Mouse (Mus musculus): ENCODE data around the gene Defb39.

Gene Defb39

DNA sequence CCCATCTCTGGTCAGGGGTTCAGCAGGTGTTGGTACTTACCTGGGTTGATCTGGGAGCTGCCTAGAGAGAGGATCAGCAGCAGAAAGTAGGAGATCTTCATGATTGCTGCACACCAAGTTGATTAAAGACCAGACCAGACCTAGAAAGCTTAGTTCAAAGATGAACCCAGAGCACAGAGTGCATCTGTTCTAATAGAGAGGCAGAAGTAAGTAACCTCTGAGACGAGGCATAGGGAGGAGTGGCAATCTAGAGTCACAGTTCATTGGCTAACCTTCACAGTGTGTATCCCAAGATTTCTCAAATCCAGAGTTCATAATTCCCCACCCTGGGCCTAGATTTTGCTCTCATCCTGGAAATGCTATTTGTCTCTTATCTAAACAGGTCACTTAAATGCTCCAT is at the start of gene Defb39:
TSS of gene Defb39 (minus strand) at position 101 of the 400 bp plus-strand sequence.
- no peak for DNase-seq (ENCODE audit: low spot score in 2 of 2)

- no peak for DNase-seq (ENCODE audit: low spot score in 2 of 2)
These were observed 1.4 kb upstream of the Defb39 start for GRCm38 (mm10) chr8:19066013-19066412.

GRCm38 (mm10) chr8:19062891-19063290 is 1.7 kb downstream of the Defb39 start:
- no peak for DNase-seq (ENCODE audit: low spot score in 2 of 2)

DNA sequence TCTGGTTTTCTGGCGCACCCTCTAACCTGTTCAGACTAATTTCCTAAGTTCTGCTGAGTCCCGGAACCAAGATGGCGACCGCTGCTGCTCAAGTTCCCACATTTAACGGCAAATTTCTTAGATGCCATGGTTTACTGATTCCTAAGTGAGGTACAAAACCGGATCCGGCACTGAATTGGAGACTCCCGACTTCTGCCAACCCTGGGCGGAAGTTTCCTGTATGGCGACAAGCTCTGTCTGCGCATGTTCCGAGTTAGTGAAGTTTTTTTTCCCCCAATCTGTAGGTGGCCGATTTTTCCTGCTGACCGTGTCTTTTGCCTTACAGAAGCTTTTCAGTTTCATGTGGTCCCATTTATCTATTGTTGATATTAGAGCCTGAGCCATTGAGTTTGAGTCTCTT is 19.4 kb downstream of the Defb39 start:
- no peak for DNase-seq (ENCODE audit: low spot score in 2 of 2)

DNA sequence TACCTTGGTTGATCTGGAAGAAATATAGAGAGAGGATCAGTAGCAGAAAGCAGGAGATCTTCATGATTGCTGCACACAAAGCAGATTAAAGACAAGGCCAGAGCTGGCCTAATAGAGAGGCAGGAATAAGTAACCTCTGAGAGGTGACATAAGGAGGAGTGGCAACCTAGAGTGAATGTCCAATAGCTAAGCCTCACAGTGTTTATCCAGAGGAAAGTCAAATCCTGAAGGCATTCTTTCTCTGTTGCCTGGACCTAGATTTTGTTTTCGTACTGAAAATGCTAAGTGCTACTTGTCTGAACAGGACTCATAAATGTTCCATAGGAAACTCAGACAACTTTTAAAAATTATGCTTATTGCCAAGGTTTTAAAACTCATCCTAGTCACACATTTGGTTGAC is 38.1 kb downstream of the Defb39 start, which contains the start of gene Defb38:
TSS of gene Defb38 (minus strand) at position 101 of the 400 bp plus-strand sequence.
- DNase-seq (ENCODE audit: low spot score in 2 of 2), result no peak
